Mouse (Mus musculus): ENCODE results near the gene Pfkp.

DNA sequence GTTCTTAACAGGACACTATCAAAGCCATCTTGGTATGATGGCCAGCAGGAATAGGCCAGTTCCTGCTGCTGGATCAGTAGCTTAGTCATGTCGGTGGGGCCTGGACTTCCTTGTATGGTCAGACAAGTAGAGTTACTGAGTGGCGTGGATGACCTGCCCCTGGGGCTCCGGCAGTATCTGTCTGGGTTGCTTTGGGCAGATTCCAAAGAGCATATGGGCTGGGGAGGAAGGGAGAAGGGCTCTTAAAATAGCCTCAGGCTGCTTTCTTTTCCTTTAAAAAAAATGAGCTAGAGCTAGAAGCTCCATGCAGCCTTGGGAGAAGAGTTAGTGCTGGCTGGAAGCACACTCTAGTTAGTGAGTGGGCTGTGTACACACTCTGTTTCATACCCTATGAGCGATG, 18.3 kb upstream of the Pfkp start:
- no peak for TF ChIP-seq CTCF (IDR thresholded peaks at IDR 0.05; ENCODE audit: extremely low read depth, insufficient read depth, low read length)
- TF ChIP-seq POLR2A (IDR thresholded peaks at IDR 0.05; ENCODE audit: extremely low read depth, insufficient read depth, low read length), result no peak
